Mouse (Mus musculus) MEL (cell line): ENCODE results near the gene Phlda2. TPM values are rescaled to one million over a fixed set of nuclear protein-coding genes. Genes with fewer than 3 reads are reported as not detected.

Experiments used
- DNase-seq: peaks from one replicate; pipeline ENCODE4 v3.0.0; 2011; ENCODE audit warnings: low read depth, low spot score
- H3K27ac ChIP-seq: 2 replicates; pipeline ENCODE4 v1.5.1; 2012; ENCODE audit warnings: low read depth, mild to moderate bottlenecking, control low read depth, low read length, moderate library complexity; ENCODE audit not compliant: control insufficient read depth
- H3K27me3 ChIP-seq, 2 experiments: fragments of 150-350 bp in 1 of 2; sonication (generic) in 1 of 2; 2 replicates each; pipeline ENCODE4 v1.6.1; 2012; ENCODE audit warnings: low read length in 2 of 2, mild to moderate bottlenecking in 2 of 2, improper control_type of control experiment in 1 of 2, moderate library complexity in 1 of 2; ENCODE audit not compliant: insufficient read depth in 2 of 2, control insufficient read depth in 1 of 2
- H3K36me3 ChIP-seq, 2 experiments: 2 replicates each; pipeline ENCODE4 v1.6.1; 2012 to 2014; ENCODE audit warnings: low read length in 2 of 2, improper control_type of control experiment in 1 of 2, inconsistent platforms in 1 of 2, mild to moderate bottlenecking in 1 of 2; ENCODE audit not compliant: insufficient read depth in 2 of 2, control insufficient read depth in 1 of 2
- H3K4me1 ChIP-seq, 2 experiments: fragments of 150-350 bp in 1 of 2; sonication (generic) in 1 of 2; 2 replicates each; pipeline ENCODE4 v1.6.1; 2012; ENCODE audit warnings: low read length in 2 of 2, improper control_type of control experiment in 1 of 2, mild to moderate bottlenecking in 1 of 2; ENCODE audit not compliant: insufficient read depth in 2 of 2, control insufficient read depth in 1 of 2
- H3K4me3 ChIP-seq, 2 experiments: fragments of 150-350 bp in 1 of 2; sonication (generic) in 1 of 2; 2 replicates each; pipeline ENCODE4 v1.5.1; 2012; ENCODE audit warnings: low read depth in 2 of 2, low read length in 2 of 2, mild to moderate bottlenecking in 2 of 2, moderate library complexity in 2 of 2, control low read depth in 1 of 2, improper control_type of control experiment in 1 of 2; ENCODE audit not compliant: control insufficient read depth in 1 of 2, insufficient read depth in 1 of 2
- H3K79me2 ChIP-seq: 2 replicates; pipeline ENCODE4 v1.6.1; 2012; ENCODE audit warnings: mild to moderate bottlenecking, low read length, moderate library complexity; ENCODE audit not compliant: control insufficient read depth, poor library complexity, insufficient read depth
- H3K9ac ChIP-seq: 2 replicates; pipeline ENCODE4 v1.6.1; 2012; ENCODE audit warnings: low read depth, mild to moderate bottlenecking, control low read depth, low read length, moderate library complexity; ENCODE audit not compliant: control insufficient read depth, poor library complexity, severe bottlenecking
- H3K9me3 ChIP-seq: fragments of 150-350 bp; sonication (generic); replicated peaks from 2 replicates; pipeline ENCODE4 v1.6.1; 2012; ENCODE audit warnings: mild to moderate bottlenecking, low read length, improper control_type of control experiment, moderate library complexity; ENCODE audit not compliant: insufficient read depth
- BHLHE40 ChIP-seq: IDR thresholded peaks from 2 replicates; pipeline ENCODE4 v1.6.1; 2012; ENCODE audit warnings: low read depth, mild to moderate bottlenecking, inconsistent platforms, low read length, improper control_type of control experiment, borderline replicate concordance
- CHD1 ChIP-seq: IDR thresholded peaks from 2 replicates; pipeline ENCODE4 v1.6.1; 2012; ENCODE audit warnings: low read depth, mild to moderate bottlenecking, inconsistent platforms, low read length, improper control_type of control experiment
- CHD2 ChIP-seq: IDR thresholded peaks from 2 replicates; pipeline ENCODE4 v1.6.1; 2011; ENCODE audit warnings: low read length, improper control_type of control experiment
- CTCF ChIP-seq, 3 experiments: IDR thresholded peaks in 2 of 3; conservative IDR thresholded peaks in 1 of 3; 2 replicates each; pipeline ENCODE4 v1.5.1; 2011 to 2012; ENCODE audit warnings: low read length in 3 of 3, low read depth in 2 of 3, mild to moderate bottlenecking in 2 of 3, improper control_type of control experiment in 1 of 3, inconsistent platforms in 1 of 3, mixed read lengths in 1 of 3, moderate library complexity in 1 of 3; ENCODE audit not compliant: control insufficient read depth in 1 of 3, insufficient read depth in 1 of 3, poor library complexity in 1 of 3, severe bottlenecking in 1 of 3
- ELF1 ChIP-seq: IDR thresholded peaks from 2 replicates; pipeline ENCODE4 v1.6.1; 2014; ENCODE audit warnings: low read depth, mild to moderate bottlenecking, inconsistent platforms, low read length, improper control_type of control experiment, moderate library complexity
- EP300 ChIP-seq, 2 experiments: IDR thresholded peaks; 2 replicates each; pipeline ENCODE4 v1.6.1; 2011; ENCODE audit warnings: improper control_type of control experiment in 2 of 2, low read length in 2 of 2, low read depth in 1 of 2, mild to moderate bottlenecking in 1 of 2
- ETS1 ChIP-seq: IDR thresholded peaks from 2 replicates; pipeline ENCODE4 v1.6.1; 2012; ENCODE audit warnings: low read depth, mild to moderate bottlenecking, inconsistent platforms, low read length, improper control_type of control experiment, moderate library complexity
- GABPA ChIP-seq: IDR thresholded peaks from 2 replicates; pipeline ENCODE4 v1.6.1; 2012; ENCODE audit warnings: low read depth, mild to moderate bottlenecking, inconsistent platforms, low read length, improper control_type of control experiment, moderate library complexity
- JUND ChIP-seq: IDR thresholded peaks from 2 replicates; pipeline ENCODE4 v1.6.1; 2011; ENCODE audit warnings: low read depth, mild to moderate bottlenecking, improper control_type of control experiment, low read length
- MAX ChIP-seq: IDR thresholded peaks from 2 replicates; pipeline ENCODE4 v1.6.1; 2011; ENCODE audit warnings: low read length, improper control_type of control experiment
- MEF2A ChIP-seq: IDR thresholded peaks from 2 replicates; pipeline ENCODE4 v1.6.1; 2014; ENCODE audit warnings: low read depth, mild to moderate bottlenecking, inconsistent platforms, low read length, improper control_type of control experiment; ENCODE audit not compliant: poor library complexity, insufficient replicate concordance, severe bottlenecking; ENCODE audit errors: extremely low read depth
- MXI1 ChIP-seq: IDR thresholded peaks from 2 replicates; pipeline ENCODE4 v1.6.1; 2011; ENCODE audit warnings: mild to moderate bottlenecking, low read depth, low read length, improper control_type of control experiment
- MYB ChIP-seq: IDR thresholded peaks from 2 replicates; pipeline ENCODE4 v1.6.1; 2011; ENCODE audit warnings: mild to moderate bottlenecking, low read depth, low read length, improper control_type of control experiment
- MYC ChIP-seq: IDR thresholded peaks from 2 replicates; pipeline ENCODE4 v1.6.1; 2011; ENCODE audit warnings: low read depth, mild to moderate bottlenecking, low read length, improper control_type of control experiment, moderate library complexity
- POLR2A ChIP-seq, 2 experiments: IDR thresholded peaks; 2 replicates each; pipeline ENCODE4 v1.6.1; 2011 to 2012; ENCODE audit warnings: low read length in 2 of 2, mild to moderate bottlenecking in 2 of 2, control low read depth in 1 of 2, improper control_type of control experiment in 1 of 2, low read depth in 1 of 2, moderate library complexity in 1 of 2; ENCODE audit not compliant: control insufficient read depth in 1 of 2, insufficient read depth in 1 of 2, poor library complexity in 1 of 2
- POLR2AphosphoS2 ChIP-seq: IDR thresholded peaks from 2 replicates; pipeline ENCODE4 v1.6.1; 2011; ENCODE audit warnings: low read length, improper control_type of control experiment
- RAD21 ChIP-seq: IDR thresholded peaks from 2 replicates; pipeline ENCODE4 v1.6.1; 2011; ENCODE audit warnings: mild to moderate bottlenecking, low read depth, low read length, improper control_type of control experiment
- RCOR1 ChIP-seq: IDR thresholded peaks from 2 replicates; pipeline ENCODE4 v1.6.1; 2012; ENCODE audit warnings: low read depth, mild to moderate bottlenecking, inconsistent platforms, low read length, improper control_type of control experiment
- TBP ChIP-seq: IDR thresholded peaks from 2 replicates; pipeline ENCODE4 v1.8.0; 2011; ENCODE audit warnings: low read depth, low read length, improper control_type of control experiment
- TCF12 ChIP-seq: IDR thresholded peaks from 2 replicates; pipeline ENCODE4 v1.6.1; 2014; ENCODE audit warnings: low read depth, mild to moderate bottlenecking, inconsistent platforms, low read length, improper control_type of control experiment, moderate library complexity
- UBTF ChIP-seq: IDR thresholded peaks from 2 replicates; pipeline ENCODE4 v1.6.1; 2012; ENCODE audit warnings: low read depth, mild to moderate bottlenecking, inconsistent platforms, low read length, improper control_type of control experiment, moderate library complexity, borderline replicate concordance; ENCODE audit not compliant: insufficient read depth
- USF1 ChIP-seq: IDR thresholded peaks from 2 replicates; pipeline ENCODE4 v1.6.1; 2014; ENCODE audit warnings: low read depth, mild to moderate bottlenecking, inconsistent platforms, low read length, improper control_type of control experiment, moderate library complexity
- ZC3H11A ChIP-seq: IDR thresholded peaks from 2 replicates; pipeline ENCODE4 v1.6.1; 2012; ENCODE audit warnings: low read depth, mild to moderate bottlenecking, inconsistent platforms, low read length, improper control_type of control experiment
- ZMIZ1 ChIP-seq: IDR thresholded peaks from 2 replicates; pipeline ENCODE4 v1.6.1; 2012; ENCODE audit warnings: low read depth, mild to moderate bottlenecking, inconsistent platforms, low read length, improper control_type of control experiment, moderate library complexity
- ZNF384 ChIP-seq: IDR thresholded peaks from 2 replicates; pipeline ENCODE4 v1.6.1; 2012; ENCODE audit warnings: low read depth, mild to moderate bottlenecking, inconsistent platforms, low read length, improper control_type of control experiment
- polyA plus RNA-seq, 2 experiments: library from polyadenylated mRNA; stranded (reverse) in 1 of 2; unstranded in 1 of 2; fragments of >175 nt in 1 of 2; fragments of >200 nt in 1 of 2; gene quantifications; 2 replicates each; pipeline versions ENCODE4 v1.2.1 to v1.2.4; 2012; ENCODE audit warnings: low replicate concordance in 2 of 2, low read depth in 1 of 2; ENCODE audit not compliant: insufficient read length in 2 of 2, insufficient read depth in 1 of 2, missing spikeins in 1 of 2
- total RNA-seq: library from RNA; depleted of rRNA; stranded (reverse); fragments of 300-350 nt; gene quantifications from 2 replicates; pipeline ENCODE4 v1.2.3, GENCODE M21; 2012

Phlda2 gene
- total and polyA plus RNA-seq, 3 experiments: 152 to 253 TPM; not detected in 1

DNA sequence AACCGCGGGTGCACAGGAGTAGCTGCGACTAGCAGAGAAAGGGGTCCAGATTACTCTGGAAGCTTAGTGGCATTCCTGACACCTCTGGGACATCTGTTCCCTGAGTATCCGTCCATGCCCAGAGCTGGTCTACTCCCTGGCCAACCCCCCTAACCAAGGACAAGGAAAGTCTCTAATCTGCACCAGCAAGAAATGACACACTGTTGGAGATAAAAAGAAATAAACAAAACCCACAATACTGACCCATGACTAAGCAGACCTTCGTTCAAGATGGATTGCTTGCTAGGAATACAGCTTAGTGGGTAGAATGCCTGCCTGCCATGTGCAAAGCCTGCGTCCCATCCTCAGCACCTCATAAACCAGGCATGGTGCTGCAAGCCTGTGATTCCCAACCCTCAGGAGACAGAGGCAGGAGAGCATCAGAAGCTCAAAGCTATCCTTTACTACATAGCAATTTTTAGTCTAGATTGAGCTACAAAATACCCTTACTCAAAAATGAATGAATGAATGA lies 9.3 kb downstream of the Phlda2 start (continued):
- TF ChIP-seq CTCF (IDR thresholded peaks at IDR 0.05 in 2 of 3, conservative IDR thresholded peaks at IDR 0.05 in 1 of 3; ENCODE audit: control insufficient read depth in 1 of 3, insufficient read depth in 1 of 3, low read depth in 2 of 3, low read length in 3 of 3, poor library complexity in 1 of 3, severe bottlenecking in 1 of 3) (no peak), GABPA (peak; percentile 43; the same call in 1 of the 2 replicates), ZNF384 (no peak), JUND (no peak), EP300 (IDR thresholded peaks at IDR 0.05; ENCODE audit: low read depth in 1 of 2, low read length in 2 of 2) (peak; percentile 55 to 71; a peak in 3 of 4 replicates), POLR2A (IDR thresholded peaks at IDR 0.05; ENCODE audit: control insufficient read depth in 1 of 2, insufficient read depth in 1 of 2, low read depth in 1 of 2, low read length in 2 of 2, poor library complexity in 1 of 2) (no peak), BHLHE40 (no peak), MAX (no peak), MXI1 (no peak), MYB (no peak), RCOR1 (0 out of 2 replicates have a peak, but pooled peaks have one; percentile 25), ETS1 (peak; percentile 55), POLR2AphosphoS2 (no peak), ELF1 (no peak), CHD2 (no peak), MYC (no peak), TBP (no peak), UBTF (no peak)
- TF ChIP-seq, all 39 proteins: peak for 9

- no peak for TF ChIP-seq RAD21
- TF ChIP-seq EP300 (IDR thresholded peaks at IDR 0.05; ENCODE audit: low read depth in 1 of 2, low read length in 2 of 2): no peak
- TF ChIP-seq TCF12: no peak
- TF ChIP-seq CHD1: no peak
- no peak for TF ChIP-seq MEF2A
- no peak for TF ChIP-seq UBTF
- TF ChIP-seq CHD2: no peak
- no peak for TF ChIP-seq RCOR1
- no peak for TF ChIP-seq POLR2A (IDR thresholded peaks at IDR 0.05; ENCODE audit: control insufficient read depth in 1 of 2, insufficient read depth in 1 of 2, low read depth in 1 of 2, low read length in 2 of 2, poor library complexity in 1 of 2)
- no peak for TF ChIP-seq ZC3H11A
- no peak for TF ChIP-seq USF1
- TF ChIP-seq CTCF (IDR thresholded peaks at IDR 0.05 in 2 of 3, conservative IDR thresholded peaks at IDR 0.05 in 1 of 3; ENCODE audit: control insufficient read depth in 1 of 3, insufficient read depth in 1 of 3, low read depth in 2 of 3, low read length in 3 of 3, poor library complexity in 1 of 3, severe bottlenecking in 1 of 3): no peak
- TF ChIP-seq ZMIZ1: no peak
- TF ChIP-seq BHLHE40: no peak
- Histone ChIP-seq H3K79me2 (no peaks in the 10 kb centered on the region), H3K27ac (no peak overlapping the region), H3K4me3 (no peak overlapping the region), H3K9me3 (no peaks in the 10 kb centered on the region), H3K9ac (no peak overlapping the region), H3K4me1 (peaks cover 13 to 16% of the 10 kb centered on the region in 2 experiments), H3K27me3 (no peaks in the 10 kb centered on the region), H3K36me3 (peaks cover 0 to 15% of the 10 kb centered on the region in 2 experiments; a peak in 2 of 4 replicates)
- no peak for DNase-seq
Measured at GRCm38 (mm10) chr7:143489735-143490134, 13.2 kb downstream of the Phlda2 start.
